Mouse (Mus musculus) skeletal muscle tissue, adult 2 months (tissue): ENCODE data around the gene Wnt9a.
A peak's percentile ranks its signal among the peaks of the same experiment; 100 is the strongest.
"Not testable (repeated sequence)": the region's sequence is repeated elsewhere in the genome, so short reads cannot be mapped to it uniquely, and the experiment has no call there.

Source experiments
- DNase-seq: peaks from one replicate; pipeline ENCODE4 v3.0.0-alpha.2; 2012; ENCODE audit warnings: low read depth, low spot score

Wnt9a gene

GRCm38 (mm10) chr11:59335150-59335549, 28.4 kb downstream of the Wnt9a start:
- peak; percentile 26 for DNase-seq

DNA sequence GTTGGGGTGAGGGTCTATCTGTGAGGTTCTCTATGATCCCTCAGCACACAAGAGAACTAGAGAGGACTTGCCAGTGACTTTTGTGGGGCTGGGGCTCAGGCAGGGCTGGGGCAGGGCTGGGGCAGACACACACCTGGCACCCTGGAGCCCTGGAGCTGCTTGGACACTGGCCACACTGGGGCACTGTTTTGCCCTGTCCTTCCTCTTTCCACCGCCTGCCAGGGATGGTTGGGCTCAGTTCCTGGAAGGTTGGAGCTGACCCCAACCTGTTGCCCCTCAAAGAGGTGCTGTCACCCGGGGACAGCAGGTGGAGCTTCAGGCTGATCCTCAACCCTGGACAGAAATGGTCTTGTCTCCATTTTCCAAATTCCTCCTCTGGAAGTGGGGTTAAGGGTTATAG, 29.2 kb downstream of the Wnt9a start:
- DNase-seq, result no peak

GRCm38 (mm10) chr11:59336381-59336780, 29.7 kb downstream of the Wnt9a start:
- no peak for DNase-seq

GRCm38 (mm10) chr11:59337955-59338735, 31.4 kb downstream of the Wnt9a start:
- peak; percentile 16 for DNase-seq

DNA sequence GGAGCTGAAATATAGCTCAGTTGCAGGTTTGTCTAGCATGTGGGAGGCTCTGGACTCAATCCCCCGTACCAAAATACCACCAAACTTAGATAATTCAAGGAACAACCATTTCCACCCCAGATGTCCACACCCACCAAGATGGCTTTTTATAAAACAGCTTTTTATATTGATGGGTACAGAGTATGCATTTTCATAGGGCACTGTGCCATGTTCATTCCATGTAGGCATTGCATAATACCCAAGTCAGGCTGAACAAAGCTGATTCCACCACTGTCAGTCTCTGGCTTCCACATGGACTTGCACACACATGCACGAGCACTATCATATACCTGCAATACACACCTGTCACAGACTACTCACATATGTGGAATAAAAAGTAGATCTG, 32.0 kb downstream of the Wnt9a start:
- DNase-seq, result no peak

GRCm38 (mm10) chr11:59342956-59343355, 36.2 kb downstream of the Wnt9a start:
- DNase-seq, result no peak

DNA sequence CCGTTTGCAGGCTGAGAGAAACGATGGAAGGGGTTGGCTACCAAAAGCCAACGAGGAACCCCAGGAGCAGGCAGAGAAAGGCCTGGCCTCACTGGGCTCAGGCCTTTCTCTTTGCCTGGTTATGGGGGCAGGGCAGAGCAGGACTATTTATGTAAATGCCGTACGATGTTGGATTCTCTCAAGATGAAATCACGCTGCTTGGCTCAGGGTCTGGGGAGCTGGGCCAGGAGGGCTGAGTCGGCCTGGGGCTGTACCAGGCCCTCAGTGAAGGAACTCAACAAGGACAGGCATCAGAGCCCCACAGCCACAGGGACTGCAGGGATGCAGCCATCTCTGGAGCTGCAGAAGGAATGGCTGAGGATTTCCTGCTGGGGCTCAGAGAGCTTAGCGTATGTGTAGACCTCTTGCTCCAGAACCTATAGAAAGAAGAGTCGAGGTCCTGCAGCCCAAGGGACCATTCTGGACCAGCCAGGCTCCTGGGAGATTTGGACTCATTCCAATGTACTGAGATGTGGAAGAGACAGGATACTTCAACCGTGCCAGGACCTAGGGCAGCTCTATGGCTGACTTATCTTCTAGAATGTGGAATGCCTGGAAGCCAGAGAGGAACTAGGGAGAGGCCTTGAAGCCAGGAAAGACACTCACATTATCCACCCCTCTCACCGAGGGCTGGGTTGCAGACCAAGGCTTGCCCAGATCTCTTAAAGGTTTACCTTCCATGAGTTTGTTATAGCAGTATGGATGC, 39.6 kb downstream of the Wnt9a start:
- peak; percentile 78 for DNase-seq

- no peak for DNase-seq
Measured at GRCm38 (mm10) chr11:59350326-59350725, 43.6 kb downstream of the Wnt9a start.

- no peak for DNase-seq
Measured at GRCm38 (mm10) chr11:59354793-59355192, 48.1 kb downstream of the Wnt9a start.

DNA sequence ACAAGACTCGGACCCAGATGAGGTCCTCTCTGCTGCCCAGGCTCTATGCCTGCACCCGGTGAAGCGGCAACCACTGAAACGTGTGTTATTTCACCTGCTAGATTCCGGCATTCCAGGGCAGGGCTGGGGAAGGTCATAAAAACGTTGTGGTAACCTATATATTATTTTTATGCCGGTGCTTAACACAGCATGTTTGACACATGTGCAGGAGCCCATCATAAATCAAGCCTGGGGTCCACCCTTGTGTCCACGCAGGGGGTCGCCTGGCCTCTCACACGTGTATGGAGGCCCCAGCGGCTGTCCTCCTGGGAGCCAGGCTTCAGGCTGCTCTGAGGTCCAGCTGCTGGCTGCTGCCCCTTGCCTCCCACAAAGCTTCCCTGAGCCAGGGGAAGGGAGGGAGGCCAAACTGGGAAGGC, 50.2 kb downstream of the Wnt9a start:
- DNase-seq, result no peak

DNA sequence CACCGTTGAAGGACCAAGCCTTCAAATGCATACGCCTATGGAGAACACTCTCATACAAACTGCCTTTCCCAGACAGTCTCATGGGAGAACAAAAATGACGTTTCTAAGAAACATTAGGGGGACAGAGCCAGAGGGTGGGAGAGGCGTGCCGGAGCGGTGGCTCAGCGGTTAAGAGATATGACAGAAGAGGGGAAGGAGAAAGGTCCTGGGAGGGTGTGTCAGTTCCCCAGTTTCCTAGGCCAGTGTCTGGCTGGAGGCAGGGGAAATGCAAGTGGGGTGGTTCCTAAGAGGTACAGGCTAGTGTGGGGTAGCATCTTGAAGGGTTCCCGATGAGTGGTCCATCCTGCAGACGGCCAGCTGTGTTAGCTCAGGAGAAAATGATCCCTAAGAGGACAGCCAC, 54.6 kb downstream of the Wnt9a start:
- DNase-seq, result no peak

- DNase-seq, result no peak
Measured at GRCm38 (mm10) chr11:59364007-59364406, 57.3 kb downstream of the Wnt9a start.

GRCm38 (mm10) chr11:59364417-59364816, 57.7 kb downstream of the Wnt9a start:
- DNase-seq, result no peak

DNA sequence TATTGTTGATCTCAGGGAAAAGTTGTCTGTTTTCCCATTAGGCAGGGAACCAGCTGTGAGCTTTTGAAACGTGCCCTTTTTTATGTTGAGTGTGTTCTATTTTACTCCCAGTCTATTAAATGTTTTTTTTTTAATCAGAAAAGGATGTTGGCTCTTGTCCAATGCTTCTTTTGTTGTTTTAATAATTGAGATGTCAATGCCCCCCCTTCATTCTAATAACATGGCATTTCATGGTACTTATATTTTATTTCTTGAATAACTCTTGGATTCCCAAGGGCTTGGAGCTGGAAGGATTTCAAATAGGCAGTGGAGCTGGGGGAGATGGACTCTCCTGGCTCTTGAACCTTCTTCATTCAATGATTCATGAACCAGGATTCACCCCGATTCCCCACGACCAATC, 59.3 kb downstream of the Wnt9a start:
- DNase-seq, result no peak

DNA sequence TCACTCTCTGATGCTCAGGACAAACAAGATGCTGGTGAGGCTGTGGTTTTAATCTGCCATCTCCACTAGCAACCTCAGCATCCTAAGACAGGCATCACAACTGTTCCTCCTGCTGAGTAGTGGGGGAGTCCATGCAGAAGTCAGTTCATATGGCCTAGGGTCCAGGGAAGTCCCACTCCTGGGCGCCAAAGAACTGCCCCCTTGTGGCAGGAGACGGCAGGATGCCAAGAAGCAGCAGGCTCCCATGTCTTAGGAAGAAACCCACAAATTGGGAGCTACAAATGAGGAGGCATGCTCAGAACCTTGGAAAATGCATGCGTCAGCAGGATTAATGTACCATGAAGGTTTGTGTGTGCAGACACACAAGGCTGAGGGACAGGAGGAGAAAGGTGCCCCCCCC, 59.9 kb downstream of the Wnt9a start:
- DNase-seq, result no peak

DNA sequence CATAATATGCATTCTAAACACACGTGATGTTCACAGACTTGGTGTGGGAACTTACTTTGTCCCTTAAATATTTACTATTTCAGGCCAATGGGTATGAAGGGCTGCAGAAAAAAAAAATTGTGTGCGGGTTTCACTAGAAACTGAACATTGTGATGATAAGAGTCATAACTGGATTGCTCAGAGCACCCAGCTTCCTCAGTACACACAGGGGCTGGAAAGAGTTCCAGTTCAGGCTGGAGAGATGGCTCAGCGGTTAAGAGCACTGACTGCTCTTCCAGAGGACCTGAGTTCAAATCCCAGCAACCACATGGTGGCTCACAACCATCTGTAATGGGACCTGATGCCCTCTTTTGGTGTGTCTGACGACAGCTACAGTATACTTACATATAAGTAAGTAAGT, 61.2 kb downstream of the Wnt9a start:
- not testable (repeated sequence) for DNase-seq

DNA sequence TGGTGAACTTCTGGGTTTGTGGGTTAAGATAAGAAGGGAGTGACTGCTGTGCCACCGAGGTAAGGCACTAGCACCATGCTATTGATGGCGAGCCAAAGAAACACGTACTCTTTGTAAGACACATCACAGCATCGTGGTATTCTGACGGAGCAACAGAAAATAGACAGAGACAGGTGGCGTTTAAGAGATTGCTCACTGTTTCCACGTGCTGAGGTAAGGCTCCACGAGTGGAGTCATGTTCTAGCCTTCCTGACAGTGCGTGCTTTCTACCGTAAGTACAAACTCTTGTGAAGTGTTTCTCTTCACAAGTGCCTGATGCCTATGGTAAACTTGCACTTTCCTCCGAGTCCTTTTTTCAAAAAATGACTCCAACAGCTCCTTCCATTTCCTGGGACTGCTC, 63.1 kb downstream of the Wnt9a start:
- no peak for DNase-seq

DNA sequence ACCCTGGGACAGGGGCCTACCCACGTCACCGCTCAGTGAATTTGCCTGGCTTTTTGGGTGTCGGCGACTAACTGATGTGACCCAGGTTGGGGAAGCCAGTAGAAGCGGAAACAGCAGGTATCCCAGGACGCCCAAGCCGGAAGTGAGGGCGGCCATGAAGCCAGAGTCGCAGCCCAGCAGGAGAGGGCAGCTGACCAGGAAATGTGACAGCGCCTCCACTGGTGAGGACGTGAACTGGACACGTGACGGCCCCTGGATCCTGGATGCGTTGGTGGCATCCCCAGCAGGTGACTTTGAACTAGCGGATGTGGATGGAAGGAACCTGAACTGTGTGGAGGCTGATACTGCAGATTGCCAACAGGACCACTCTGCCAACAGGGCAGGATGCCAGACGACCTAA, 68.7 kb downstream of the Wnt9a start, which contains the start of gene Prss38:
Gene Prss38, minus strand, starts transcription at position 183 of the 400 bp plus-strand sequence.
- no peak for DNase-seq

- DNase-seq, result no peak
Measured at GRCm38 (mm10) chr11:59377999-59378398, 71.3 kb downstream of the Wnt9a start.

GRCm38 (mm10) chr11:59379547-59379946, 72.8 kb downstream of the Wnt9a start:
- DNase-seq, result no peak
